Mouse (Mus musculus) cerebellum, adult 8-10 months (tissue): ENCODE measurements around the gene Rabepk.
"Not testable (repeated sequence)": the region's sequence is repeated elsewhere in the genome, so short reads cannot be mapped to it uniquely, and the experiment has no call there.

Experiments used
- DNase-seq: peaks from one replicate; pipeline ENCODE4 v3.0.0; 2022

Gene Rabepk

DNA sequence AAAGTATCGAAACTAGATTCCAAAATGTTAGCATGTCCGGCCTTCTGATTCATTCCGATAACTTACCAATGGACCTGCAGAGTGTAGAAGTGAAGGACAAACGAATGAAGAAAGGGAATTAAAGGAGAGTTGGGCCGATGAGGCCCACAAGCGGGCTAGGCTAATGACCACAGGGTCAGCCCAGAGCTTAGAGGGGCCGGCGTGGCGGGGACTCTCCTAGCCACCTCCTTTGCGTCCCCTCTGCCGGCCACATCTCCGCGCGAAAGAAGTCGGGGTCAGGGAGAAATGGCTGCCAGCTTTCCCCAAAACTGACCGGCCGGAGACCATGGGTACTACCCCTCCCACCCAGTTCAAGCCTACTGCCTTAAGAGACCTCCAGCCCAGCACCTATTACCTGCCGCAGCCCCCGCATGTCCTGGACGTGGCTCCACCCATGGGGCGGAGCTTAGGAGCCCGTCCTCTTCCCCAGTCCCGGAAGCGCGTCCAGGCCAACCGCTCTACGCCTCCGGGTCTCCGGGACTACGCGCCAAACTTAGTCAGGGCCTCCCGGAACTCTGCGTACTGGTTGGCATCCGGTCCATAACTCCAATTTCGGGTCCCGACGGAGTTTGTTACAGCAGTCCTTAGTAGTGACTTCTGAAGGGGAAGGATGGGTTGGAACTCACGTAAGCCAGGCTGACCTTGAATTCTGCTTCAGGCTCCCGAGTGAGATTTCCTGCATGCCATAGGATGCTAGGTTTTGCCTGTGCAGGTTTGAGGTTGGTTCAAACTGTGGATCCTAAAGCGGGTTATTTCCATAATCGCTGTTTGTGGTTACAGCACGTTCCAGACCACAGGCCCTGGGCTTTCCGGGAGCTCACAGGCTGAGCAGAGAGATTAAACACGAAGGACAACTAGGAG is at the start of gene Rabepk:
Rabepk (minus strand) TSS at position 556 of the 900 bp plus-strand sequence.
- DNase-seq: peak; percentile 70

- no peak for DNase-seq
Measured at GRCm38 (mm10) chr2:34847702-34848101, 48.0 kb upstream of the Rabepk start.

DNA sequence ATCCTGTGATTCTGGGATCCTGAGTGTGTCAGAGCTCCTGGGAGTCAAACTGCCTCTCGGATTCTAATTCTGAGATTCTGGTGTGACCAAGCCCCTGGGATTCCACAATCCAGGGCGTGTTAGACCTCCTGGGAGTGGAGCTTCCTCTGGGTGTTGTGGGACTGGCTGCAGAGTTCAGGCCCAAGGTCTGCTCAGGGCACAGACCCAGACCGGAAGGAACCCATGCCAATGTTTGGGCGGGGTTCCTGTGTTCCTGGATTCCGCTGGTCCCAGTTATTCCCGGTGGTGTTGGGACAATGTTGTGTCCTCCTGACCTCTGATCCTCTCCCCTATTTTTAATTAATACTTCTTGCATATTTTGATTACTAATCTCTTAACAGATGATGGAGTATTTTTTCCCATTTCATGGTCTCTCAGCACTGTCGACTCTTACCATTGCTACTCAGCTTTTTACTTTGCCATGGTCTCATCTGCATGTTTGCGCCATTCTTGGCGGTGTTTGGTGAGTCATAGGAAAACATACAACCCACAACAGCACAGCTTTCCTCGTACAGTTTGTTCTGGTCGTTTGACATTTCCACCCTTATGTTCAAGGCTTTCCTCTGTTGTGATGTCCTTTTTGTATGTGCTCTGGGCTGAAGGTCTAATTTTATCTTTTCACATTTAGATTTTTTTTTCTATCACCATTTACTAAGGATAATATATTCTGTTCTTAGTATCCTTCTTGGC is 43.7 kb upstream of the Rabepk start:
- DNase-seq: no peak

DNA sequence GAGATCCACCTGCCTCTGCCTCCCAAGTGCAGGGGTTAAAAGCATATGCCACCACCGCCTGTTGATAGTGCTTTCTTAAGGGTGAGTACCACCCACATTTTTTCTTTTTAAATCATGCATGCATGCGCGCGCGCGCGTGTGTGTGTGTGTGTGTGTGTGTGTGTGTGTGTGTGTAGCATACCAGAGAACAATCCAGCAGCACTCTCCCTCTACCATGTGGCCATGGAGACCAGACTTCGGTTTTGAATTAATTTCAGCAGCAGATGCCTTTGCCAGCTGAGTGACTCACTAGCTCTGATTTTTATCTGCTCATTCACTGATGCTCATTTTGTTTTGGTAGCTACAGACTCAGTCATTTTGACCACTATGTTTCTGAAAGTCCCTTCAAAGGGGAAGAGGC is 42.0 kb upstream of the Rabepk start:
- no peak for DNase-seq

DNA sequence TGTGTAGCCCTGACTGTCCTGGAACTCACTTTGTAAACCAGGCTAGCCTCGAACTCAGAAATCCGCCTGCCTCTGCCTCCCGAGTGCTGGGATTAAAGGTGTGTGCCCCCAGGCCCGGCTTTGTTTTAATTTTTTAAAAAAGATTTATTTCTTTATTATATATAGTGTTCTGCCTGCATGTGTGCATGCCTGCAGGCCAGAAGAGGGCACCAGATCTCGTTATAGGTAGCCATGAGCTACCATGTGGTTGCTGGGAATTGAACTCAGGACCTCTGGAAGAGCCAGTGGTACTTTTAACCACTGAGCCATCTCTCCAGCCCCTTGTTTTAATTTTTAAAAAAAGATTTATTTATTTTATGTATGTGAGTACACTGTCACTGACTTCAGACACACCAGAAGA is 40.4 kb upstream of the Rabepk start:
- DNase-seq: not testable (repeated sequence)

- no peak for DNase-seq
Measured at GRCm38 (mm10) chr2:34835669-34836068, 36.0 kb upstream of the Rabepk start.

- DNase-seq: no peak
Measured at GRCm38 (mm10) chr2:34833624-34834023, 33.9 kb upstream of the Rabepk start.

GRCm38 (mm10) chr2:34832766-34833457 is 33.2 kb upstream of the Rabepk start, which contains the start of gene Gm34653:
Gene Gm34653 (plus strand): TSS chr2:34833007.
- DNase-seq: not testable (repeated sequence)

GRCm38 (mm10) chr2:34830066-34830465 is 30.4 kb upstream of the Rabepk start:
- not testable (repeated sequence) for DNase-seq

DNA sequence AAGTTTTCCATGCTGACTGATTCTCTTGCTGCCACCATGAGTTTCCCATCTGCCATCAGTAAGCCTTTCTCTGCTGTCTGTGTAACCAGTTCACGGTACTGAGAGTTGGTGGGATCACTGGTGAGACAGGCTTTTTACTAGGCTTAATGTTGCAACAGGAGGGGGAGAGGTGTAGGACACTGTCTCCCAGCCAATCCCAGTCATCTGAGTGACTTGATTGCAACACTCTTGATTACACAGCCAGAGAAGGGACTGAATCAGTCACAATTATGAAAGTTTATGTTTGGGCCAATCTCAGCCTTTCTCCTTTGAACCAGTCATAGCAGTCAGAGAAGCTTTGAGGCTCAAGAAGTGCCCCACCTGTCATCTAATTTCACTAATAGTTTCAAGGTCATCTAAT is 28.3 kb upstream of the Rabepk start:
- no peak for DNase-seq

DNA sequence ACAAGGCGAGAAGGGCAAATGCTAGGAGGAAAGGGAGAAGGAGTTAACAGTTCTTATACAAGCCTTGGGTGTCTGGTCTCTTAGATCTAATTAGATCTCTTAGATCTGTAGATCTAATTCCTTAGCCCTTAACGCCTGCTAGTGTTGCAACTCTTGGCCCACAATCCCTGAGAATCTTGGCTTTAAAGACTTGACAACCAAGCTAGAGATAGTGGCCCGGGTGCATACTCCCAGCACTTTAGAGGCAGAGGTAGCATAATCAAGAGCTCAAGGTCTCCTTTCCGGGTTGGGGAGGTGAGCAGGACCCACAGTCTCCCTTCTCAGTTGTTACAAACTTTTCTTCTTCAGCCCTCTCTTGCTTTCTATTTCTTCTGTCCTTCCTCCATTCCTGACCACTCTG is 27.9 kb upstream of the Rabepk start:
- no peak for DNase-seq

DNA sequence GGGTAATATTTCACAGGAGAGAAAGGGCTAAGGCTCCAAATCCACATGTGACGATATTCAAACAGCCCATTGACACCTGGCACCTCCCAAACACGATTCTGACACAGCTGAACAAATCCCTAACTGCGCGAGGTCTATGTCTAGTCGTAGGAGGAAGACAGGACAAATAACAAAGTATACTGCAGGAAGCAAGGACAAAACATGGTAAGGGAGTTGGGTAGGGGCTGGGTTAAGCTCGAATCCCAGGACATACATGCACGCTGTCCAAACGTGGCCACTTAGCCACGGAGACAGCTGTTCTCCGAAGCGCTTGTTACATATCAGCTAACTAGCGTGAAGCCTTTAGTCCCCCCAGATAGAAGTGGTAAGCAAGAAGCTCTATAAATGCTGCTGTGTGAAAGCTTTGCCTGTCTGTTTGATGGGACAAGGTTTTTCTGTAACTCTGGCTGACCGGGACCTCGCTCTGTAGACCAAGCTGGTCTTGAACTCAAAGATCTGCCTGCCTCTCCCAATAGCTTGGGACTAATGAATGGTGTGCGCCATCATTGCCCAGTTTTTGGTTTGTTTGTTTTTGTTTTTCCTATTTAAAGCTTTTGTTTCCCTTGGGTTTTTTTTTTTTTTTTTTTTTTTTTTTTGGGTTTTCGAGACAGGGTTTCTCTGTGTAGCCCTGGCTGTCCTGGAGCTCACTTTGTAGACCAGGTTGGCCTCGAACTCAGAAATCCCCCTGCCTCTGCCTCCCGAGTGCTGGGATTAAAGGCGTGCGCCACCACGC is 26.9 kb upstream of the Rabepk start:
- DNase-seq: peak; percentile 22

DNA sequence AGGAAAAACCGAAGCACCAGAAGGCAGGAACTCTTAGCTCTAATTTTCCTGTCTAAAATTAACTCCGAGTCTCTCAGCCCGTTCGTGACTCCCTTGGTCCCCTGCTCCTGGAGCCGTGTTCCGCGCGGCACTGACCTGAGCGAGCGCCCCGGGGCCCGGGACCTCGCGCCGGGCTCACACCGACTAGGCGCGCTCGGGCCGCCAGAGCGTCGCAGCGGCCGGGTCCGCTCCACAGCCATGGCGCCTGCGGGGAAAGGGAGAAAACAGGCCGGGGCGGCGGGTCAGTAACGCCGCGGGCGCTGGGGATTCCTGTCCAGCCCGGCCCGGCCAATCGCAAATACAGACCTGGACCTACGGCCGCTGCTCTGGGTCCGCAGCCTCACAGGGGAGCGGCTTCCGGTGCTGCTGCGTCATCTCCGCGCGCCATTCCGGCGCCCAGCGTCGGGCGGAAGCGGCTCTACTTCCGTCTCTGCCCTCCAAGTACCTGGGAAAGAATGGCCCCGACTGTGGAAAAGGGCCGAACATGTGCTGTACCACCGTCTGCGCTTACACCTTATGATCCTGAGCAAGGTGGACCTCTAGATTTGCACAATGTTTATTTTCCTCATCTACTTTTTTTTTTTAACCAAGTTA is 26.2 kb upstream of the Rabepk start, which contains the start of gene Fbxw2:
Fbxw2 (minus strand) TSS at position 485 of the 633 bp plus-strand sequence.
- DNase-seq: peak; percentile 90

GRCm38 (mm10) chr2:34818492-34818891 is 18.8 kb upstream of the Rabepk start:
- DNase-seq: no peak

- not testable (repeated sequence) for DNase-seq
Measured at GRCm38 (mm10) chr2:34815893-34816292, 16.2 kb upstream of the Rabepk start.

GRCm38 (mm10) chr2:34812706-34813105 is 13.0 kb upstream of the Rabepk start:
- DNase-seq: no peak

- no peak for DNase-seq
Measured at GRCm38 (mm10) chr2:34810775-34811174, 11.1 kb upstream of the Rabepk start.

GRCm38 (mm10) chr2:34809568-34809967 is 9.9 kb upstream of the Rabepk start:
- no peak for DNase-seq

- no peak for DNase-seq
Measured at GRCm38 (mm10) chr2:34808057-34808456, 8.3 kb upstream of the Rabepk start.

DNA sequence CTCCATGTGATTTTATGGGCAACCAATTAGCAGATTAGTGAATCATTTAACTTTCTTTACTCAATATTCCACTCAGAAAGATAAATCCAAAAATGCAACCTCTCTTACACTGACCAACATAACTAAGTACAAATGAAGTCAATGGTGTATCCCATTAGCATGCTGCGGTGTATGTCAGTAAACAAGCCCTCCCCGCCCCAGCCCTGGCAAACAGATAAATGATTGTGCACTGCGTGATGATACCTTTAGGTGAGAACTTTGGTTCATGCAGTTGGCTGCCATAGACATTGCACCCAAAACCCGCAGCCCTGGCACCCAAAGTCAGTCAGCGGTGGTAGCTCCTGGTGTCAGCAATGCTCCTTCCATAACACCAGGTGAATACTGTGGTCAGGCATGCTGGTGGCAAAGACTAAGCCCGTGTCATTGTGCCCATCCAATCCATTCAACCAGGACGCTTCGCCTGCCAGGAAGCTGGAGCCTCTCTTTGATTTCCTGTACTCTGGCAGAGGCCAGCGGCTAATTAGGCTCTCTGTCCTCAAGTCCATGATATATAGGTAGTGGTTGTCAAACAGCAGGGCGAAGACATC is 5.7 kb upstream of the Rabepk start:
- no peak for DNase-seq

GRCm38 (mm10) chr2:34804815-34805214 is 5.1 kb upstream of the Rabepk start:
- no peak for DNase-seq
